Mouse (Mus musculus) CH12F3 (cell line): ENCODE data around the gene Pitpnb.

ENCODE experiments used
- in situ Hi-C: fragments of 300-500 bp; cut with MboI; formaldehyde crosslinking; loops from 2 replicates; pipeline ENCODE4 v1.14.3; 2020; ENCODE audit warnings: low sequenced_read_pairs

Pitpnb gene

DNA sequence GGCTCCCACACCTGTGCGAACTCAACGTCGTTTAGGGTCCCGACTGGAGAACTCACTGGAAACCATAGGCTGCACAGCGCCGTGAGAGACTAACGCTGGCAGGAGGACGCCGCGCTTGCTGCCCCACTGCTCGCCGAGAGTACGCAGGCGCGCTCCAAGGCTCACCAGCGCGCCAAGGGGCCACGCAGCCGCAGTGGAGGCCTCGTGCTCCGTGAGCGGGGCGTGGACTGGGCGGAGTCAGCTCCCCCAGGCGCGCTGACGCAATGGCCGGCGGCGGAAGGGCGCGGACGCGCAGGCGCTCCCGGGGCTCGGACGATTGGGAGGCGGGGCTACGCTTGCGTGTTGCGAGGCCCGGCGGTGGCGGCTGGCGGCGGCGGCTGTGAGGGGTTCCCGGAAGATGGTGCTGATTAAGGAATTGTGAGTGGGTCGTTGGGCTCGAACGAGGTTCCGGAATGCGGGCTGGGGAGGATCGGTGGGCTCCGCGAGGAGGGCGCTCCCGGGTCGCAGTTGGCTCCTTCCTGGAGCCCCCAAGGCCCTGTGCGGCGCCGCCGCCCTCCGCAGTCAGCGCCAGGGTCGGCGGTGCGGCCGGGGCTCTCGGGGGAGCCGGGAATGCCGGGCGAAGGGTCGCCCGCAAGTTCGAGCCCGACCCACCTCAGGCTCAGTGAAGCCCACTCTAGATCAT is at the start of gene Pitpnb:
Gene Pitpnb, plus strand, starts transcription at position 347 of the 682 bp plus-strand sequence.
- in situ Hi-C loops = no loop called here

DNA sequence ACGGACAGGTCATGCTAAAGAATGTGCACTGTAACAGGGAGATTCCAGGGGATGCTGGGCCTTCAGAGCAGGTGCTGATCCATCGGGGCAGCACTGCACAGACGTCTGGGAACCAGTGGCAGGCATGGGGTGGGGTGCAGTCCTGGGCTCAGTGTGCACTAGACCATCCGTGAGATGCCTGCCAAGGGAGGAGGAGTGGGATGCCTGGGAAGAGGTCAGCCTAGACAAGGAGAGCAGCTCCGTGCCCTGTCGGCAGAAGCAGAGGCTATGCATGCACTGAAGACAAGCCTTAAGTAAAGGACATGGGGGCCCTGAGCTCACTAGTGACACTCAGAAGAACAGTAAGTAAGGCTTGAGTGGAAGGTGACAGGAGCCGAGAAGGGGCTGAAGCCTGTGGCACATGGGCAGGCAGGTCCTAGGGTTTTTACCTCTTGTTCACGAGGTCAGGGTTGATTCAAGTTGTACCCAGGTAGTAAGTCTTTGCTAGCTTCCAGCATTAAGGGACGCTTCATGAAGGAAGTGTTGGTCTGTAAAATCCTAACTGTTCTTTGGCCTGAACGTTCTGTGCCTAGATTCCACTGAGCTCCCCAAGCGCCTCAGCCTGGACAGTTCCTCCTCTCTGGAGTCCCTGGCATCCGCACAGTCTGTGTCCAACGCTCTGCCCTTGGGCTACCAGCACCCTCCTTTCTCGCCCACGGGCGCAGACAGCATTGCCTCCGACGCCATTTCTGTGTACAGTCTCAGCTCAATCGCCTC is 46.0 kb upstream of the Pitpnb start:
- in situ Hi-C loops = no loop called here

DNA sequence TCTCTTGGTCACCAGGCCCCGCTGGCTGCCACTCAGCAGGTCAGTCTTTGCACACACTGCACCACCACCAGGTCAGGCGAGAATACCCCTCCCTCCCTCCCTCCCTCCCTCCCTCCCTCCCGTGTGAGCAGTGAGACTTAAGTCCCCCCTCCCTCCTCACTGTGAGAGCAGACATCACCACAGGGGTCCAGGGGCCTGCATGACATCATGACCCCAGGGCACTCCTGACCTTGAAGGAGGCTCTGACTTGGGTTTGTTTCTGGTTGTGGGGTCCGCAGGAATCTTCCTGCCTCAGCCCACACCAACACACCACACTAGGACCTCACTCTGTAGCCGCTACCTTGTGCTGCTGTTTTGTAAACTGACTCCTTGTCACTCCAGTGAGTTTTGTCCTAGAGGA is 43.0 kb upstream of the Pitpnb start:
- in situ Hi-C loops = no loop called here

GRCm38 (mm10) chr5:111288486-111288885 is 42.1 kb upstream of the Pitpnb start:
- in situ Hi-C loops = no loop called here

- in situ Hi-C loops = no loop called here
Observed at GRCm38 (mm10) chr5:111290071-111290470, 40.5 kb upstream of the Pitpnb start.

DNA sequence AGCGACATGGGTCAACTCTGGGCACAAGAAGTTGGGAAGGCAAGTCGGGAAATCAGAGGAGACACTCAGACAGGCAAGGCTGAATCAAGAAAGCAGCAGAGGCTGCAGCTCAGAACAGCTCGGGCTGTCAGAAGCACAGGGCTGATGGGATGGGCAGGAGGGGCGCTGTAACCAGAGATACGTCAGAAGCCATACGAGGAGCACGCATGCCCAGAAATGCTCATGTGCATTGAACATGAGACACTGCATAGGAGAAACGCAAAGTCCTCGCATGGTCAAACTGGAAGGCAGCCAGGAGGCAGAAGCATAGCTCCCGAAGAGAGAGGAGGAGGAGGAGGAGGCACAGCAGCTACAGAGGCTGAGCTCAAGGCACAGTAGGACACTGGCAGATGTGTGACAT is 38.9 kb upstream of the Pitpnb start:
- in situ Hi-C loops = no loop called here

GRCm38 (mm10) chr5:111297801-111298200 is 32.8 kb upstream of the Pitpnb start:
- in situ Hi-C loops = no loop called here

DNA sequence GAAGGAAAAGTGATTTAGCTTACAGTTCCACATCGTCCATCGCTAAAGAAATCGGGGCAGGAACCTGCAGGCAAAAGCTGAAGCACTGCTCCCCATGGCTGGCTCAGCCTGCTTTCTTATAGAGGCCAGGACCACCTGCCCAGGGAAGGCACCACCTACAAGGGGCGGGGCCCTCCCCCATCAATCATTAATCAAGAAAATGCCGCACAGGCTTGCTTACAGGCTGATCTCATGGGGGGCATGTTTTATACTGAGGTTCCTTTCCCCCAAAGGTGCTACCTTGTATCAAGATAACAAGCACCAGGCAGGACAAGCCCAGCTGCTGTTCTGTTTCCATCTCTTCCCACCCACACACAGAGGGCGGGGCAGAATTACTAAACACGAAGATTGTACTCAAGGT is 31.9 kb upstream of the Pitpnb start:
- in situ Hi-C loops = no loop called here

- in situ Hi-C loops = no loop called here
Observed at GRCm38 (mm10) chr5:111300776-111301175, 29.8 kb upstream of the Pitpnb start.

- in situ Hi-C loops = no loop called here
Observed at GRCm38 (mm10) chr5:111301736-111302135, 28.8 kb upstream of the Pitpnb start.

DNA sequence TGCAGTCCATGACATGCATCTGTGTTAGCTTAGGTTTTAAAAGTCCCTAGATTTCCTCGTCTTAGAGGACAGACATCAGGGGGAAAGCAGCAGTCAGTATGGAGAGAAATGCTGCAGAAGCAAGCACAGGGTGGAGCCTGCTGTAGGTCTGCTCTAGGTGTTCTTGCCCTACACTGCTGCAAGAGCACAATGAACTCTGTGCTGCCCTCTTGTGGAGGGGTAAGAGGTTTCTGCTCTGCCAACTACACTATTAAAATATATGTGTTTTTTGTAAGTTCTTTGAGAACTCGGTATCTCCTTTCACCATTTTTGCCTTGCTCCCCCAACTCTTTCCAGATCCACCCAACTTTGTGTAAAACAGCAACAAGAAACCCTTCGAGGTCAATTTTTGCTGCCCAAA is 25.8 kb upstream of the Pitpnb start:
- in situ Hi-C loops = no loop called here

- in situ Hi-C loops = no loop called here
Observed at GRCm38 (mm10) chr5:111310185-111310584, 20.4 kb upstream of the Pitpnb start.

DNA sequence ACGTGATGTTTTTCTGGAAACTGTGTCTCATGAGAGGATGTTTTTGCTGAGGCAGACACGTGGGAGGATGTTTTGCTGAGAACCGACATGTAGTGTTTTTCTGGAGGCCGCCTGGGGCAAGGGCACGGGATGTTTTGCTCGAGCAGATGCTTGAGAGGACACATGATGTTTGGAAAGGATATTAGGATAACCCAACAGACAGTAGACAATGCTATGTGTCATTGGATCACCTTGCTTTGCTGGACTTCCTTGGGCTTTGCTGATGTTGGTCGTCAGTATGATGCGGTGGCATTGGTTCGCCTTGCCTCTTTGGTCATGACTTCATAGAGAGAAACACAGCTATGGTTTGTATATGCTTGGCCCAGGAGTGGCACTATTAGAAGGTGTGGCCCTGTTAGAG is 16.7 kb upstream of the Pitpnb start:
- in situ Hi-C loops = no loop called here

GRCm38 (mm10) chr5:111315061-111315460 is 15.5 kb upstream of the Pitpnb start:
- in situ Hi-C loops = no loop called here

DNA sequence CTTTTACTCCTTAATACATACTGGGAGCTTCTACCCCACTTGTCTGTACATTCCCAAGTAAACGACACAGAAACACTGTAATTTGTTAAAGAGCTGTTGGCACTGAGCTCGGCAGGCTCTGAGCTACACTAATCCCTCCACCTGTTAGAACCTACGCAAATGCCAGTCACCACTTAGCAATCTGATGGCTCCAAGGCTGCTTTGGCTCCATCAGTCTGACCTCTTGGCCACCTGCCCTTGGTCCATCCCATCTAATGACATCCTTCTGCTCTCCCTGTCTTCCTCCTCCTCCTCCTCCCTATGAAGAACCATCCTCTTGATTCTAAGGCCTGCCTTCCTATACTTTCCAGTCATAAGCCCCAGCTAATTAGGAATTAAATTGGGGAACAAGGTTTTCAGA is 13.0 kb upstream of the Pitpnb start:
- in situ Hi-C loops = no loop called here

- in situ Hi-C loops = no loop called here
Observed at GRCm38 (mm10) chr5:111318946-111319345, 11.6 kb upstream of the Pitpnb start.

DNA sequence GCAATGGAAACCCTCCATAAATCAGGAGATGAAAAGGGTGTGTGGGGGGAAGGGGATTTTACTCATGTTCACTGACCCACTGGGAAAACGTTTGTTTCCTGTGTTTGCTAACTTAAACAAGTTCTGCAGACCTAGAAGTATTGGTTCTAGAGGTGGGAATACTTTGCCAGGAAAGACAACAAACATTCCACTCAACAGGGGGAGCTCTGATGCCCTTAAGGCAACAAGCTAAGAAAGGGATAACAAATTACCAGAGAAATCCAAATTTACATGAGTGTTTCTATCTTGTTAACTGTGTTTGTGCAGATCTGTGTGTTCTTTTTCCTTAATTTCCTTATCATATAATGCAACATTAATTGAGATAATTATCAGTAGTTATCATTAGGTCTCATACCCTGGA is 4.8 kb upstream of the Pitpnb start:
- in situ Hi-C loops = no loop called here

DNA sequence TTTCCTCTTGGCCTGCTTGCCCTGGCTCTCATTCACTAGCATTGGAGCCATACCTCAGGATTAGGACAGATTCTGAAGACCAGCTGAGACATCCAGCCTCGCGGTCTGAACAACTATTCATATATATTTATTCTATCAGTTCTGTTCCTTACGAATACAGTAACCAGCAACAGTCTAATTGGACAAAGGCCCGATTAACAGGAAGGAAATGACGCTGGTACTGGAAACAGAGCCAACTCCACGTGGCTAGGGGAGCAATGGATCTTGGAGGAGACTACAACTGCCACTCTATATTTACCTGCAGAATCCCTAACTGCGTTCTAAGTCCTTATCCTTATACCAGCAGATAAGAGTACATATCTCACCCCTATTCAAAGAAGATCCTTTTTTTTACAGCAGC is 3.1 kb upstream of the Pitpnb start:
- in situ Hi-C loops = no loop called here

DNA sequence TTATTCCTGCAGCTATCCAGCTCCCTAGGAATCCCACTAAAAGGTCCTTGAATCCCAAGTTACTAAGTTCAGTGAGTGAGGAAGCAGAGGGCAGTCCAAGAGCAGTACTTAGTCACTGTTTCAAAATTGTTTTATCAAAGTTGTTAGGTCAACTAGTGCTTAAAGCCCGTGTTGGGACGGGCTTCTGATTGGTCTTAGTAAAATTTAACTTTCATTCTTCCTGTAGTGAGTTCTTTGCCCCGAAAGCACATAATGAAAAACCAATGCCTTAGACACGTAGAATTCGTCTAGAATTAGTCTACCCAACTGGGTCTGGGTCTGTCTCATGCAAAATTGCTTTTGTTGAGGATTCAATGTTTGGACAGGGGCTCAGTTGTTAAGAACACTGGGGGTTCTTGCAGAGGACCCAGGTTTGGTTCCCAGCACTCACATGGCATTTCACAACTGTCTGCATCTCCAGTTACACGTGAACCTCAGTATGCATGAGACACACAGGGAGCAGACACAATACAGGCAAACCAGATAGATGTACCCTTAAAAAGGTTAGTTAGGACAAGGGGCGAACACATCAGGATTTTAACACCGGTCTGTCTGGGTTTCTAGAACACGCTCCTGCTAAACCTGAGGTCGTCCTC is 664 bp upstream of the Pitpnb start:
- in situ Hi-C loops = no loop called here

GRCm38 (mm10) chr5:111331099-111331435 is 504 bp downstream of the Pitpnb start:
- in situ Hi-C loops = no loop called here

DNA sequence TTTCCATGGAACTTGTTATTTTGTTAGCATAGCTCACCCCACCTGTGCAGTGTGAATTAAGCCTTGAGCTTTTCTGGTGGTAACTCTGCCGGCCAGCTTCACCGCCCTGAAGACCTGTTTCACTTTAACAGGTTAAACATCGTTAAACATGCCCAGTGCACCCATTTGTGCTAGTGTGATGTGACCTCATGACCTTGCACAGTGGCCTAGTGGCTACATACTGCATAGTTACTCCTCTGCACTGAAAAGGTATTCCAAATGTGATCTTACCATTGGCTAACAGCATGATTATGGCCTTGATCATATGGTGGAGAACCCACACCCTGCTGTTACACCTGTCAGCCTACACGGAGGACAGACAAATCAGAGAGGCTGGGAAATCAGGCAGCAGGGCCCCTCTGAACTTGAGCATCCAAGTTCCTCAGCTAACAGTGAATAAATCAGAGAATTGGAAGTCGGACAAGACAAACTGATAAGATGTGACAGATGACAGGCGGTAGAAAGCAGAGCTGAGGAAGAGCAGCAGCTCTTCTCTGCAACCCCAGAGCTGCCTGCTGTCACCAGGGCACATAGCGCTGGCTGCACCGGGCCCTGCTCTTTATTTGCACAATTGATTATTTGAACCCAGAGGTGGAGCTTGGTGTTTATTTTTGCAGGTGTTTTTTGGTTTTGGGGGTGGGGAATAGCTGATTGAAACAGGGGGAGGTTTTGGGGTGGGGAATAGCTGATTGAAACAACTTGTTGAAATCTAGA is 5.6 kb downstream of the Pitpnb start:
- in situ Hi-C loops = no loop called here
